Mouse (Mus musculus): ENCODE results near the gene Mgat5.
A peak's percentile ranks its signal among the peaks of the same experiment; 100 is the strongest.

The Mgat5 gene

DNA sequence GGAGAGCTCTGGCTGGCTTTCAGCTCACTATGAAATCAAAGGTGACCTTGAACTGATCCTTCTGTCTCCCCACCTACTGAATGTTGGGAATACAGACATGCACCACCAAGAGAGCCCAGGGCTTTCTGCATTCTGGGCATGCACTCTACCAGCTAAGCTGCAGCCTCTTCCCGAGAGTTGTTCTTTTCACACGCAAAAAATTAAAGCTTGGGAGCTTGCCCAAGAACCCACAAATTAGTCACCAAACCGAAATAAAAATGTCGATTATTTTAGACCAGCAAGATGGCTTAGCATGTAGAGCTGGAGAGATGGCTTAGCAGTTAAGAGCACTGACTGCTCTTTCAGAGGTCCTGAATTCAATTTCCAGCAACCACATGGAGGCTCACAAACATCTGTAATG, 230.0 kb downstream of the Mgat5 start:
- DNase-seq (ENCODE audit: low spot score in 2 of 2) = no peak

DNA sequence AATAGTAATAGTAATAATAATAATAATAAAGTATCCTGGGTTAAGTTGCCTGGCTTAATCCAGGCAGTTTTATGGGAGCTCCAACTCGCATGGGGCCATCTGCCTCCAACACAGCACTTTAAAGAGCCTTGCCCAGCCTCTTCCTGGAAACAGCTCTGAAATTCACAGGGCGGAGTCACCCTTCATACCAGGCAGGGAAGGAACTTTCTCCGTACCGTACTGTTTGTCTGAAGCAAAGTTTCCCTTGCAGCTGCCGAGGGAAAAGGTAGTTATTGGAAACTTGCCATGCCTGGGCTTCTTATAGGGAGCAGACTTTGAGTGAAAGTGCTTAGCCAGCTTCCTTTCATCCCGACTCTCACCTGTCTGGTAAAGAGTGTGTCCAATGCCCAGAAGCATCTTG, 232.3 kb downstream of the Mgat5 start:
- DNase-seq (ENCODE audit: low spot score in 2 of 2) = no peak

DNA sequence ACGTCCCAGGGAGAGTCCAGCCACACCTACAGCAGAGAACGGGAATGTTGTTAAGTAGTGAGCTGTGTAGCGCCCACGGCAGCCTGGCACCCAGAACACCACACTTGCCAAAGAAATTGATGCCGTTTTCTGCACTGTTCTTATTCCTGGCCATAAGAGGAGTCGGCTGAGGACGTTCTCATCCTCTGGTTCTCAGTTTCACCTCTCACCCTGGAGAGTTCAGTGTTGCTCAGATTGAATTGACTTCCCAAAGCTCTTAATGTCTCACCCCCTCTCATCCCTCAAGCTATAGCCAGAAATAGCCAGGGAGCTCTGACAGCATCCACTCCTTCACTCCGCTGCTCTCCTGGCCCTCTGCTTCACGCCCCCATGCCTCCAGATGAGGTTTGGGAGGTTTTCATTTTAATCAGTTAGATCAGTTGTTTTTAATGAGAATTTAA, 234.7 kb downstream of the Mgat5 start:
- DNase-seq (ENCODE audit: low spot score in 2 of 2) = no peak

DNA sequence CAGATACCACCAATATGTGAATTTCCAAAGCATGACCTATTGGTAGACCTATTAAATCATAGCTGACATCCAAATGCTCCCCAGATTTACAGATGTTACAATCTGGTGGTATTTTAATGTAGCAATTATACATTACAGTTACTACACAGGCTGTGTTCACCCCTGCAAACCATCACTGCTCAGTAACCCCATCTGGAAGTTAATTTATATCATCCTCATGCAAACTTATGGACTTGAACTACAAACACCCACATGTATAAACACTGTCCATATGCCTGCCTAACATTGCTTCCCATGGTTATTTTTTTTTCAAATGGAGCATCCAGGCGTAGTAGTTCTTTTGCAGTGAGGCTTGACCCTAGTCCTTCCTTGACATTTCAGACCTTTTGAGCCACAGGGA, 236.2 kb downstream of the Mgat5 start:
- no peak for DNase-seq (ENCODE audit: low spot score in 2 of 2)

DNA sequence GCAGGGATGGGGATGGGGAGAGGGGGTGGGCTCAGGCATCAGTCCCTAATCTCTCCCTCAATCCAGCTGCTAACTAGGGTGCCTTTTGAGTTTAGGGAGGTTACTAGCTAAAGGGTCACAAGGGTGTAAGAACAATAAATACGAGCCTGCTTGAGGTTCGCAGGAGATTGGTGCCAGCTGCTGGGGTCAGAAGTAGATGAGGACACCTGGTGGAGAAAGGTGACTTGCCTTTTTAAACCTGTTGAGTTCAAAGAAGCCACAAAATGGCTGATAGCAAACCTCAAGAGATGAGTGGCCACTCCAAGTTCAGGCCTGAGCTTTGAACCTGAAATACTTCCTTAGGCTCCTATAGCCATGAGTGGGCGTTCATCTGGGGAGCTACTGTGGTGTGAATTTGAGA, 236.9 kb downstream of the Mgat5 start:
- DNase-seq (ENCODE audit: low spot score in 2 of 2) = no peak

DNA sequence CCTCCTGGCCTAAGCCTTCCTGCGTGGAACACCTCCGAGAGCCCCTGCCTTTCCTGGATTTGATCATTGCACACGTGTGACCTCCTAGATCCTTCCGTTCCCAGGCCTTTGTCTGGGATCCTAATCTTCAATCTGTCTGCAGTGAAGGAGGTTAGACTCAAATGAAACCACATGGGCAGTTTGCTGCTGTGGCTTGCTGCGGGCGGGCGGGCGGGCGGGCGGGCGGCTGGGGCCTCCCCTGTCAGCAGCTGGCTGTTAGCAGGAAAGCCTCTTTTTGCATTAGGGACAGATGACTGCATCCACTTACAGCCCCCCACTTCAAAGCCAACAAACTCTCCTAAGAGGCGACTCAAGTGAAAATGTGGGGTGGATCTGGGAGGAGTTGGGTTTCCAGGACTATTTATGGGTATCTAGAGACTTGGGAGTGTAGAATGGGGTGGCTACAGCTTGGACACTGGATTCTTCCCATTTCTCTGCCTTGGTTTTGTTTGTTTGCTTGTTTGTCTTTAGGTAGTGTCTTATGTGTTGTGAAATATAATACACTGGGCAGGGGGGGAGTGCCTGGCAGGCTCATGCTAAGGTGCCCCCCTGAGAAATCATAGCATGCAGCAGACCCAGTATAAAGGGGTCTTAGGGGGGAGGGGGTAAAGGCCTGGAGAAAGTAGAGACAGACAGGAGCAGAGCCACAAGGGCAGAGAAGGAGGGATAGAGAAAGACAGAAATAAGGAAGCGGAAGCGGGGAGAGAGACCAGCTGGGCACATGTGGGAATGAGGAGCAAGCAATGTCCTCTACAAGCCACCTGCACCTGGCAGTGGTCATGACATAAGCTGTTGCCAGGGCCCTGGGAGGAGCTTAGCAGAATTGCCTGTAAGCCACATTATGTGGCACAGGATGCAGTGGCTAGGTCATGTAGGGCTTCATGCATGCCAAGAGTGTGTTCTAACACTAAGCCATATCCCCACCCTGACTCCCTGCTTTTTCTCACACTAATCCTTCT, 238.4 kb downstream of the Mgat5 start:
- DNase-seq (ENCODE audit: low spot score in 2 of 2) = no peak

DNA sequence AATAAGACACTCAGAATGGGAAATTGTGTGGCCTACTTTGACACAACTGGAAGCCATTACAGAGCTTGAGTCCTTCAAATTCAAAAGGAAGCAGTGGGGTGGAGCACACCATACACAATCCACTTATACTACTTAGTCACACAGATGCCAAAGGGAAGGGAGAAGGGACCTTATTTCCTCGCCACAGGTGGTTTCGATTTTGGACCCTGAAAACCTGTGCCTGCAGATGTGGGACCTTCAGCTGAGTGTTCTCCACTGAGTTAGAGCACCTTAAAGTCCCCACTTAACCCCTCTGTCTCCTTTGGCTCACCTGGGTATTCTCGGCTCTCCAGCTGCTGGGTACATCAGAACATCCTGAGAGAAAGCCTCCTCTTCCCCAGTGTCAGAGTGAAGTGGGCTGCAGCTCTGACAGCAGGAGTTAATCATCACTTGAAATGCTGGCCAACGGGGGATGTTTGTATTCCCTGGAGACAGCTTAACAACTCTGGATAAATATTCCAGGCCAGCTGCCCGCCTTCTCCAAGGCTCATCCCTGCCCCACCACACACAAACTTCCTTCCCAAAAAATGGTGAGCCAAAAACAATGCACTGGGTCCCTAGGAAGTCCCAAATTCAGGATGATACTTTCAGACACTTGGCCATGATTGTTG, 240.1 kb downstream of the Mgat5 start:
- DNase-seq (ENCODE audit: low spot score in 2 of 2) = no peak

DNA sequence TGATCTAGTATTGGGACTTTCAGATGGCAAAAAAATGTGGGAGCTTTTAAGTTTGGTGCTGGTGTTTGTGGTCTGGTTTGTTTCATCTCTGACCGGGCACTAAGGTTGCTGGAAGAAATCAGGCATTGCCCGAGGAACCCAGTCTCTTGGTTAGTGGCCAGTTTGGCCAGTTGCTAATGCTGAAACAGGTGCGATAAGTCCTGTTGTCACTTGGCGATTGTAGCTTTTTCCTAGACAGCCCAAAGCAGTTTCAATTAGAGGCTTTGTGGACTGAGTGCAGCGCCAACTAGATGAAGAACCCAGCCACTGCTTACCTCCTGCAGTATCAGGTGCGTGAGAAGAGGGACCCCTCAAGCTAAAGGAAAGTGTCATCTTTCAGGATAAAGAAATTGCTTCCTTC, 248.6 kb downstream of the Mgat5 start:
- DNase-seq (ENCODE audit: low spot score in 2 of 2) = no peak

DNA sequence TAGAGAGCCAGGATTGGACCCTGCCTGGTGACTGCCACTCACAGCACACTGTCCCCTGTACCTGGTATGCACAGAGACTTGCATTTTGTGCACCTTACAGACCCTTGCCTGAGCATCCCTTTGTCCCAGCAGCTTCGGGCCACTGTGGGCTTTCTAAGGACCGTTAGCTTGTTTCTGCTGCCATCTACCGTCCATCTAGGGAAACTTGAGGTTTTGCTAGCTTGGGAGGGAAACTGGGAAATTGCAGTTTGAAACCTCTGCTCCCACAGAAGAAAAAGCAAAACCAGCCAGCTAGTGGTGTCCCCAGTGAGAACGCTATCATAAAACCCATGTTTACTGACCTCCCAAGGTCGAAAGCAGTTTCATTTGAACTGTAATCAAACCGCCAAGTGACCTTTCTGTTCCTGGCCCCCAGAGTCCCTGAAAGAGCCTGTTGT, 254.2 kb downstream of the Mgat5 start:
- DNase-seq (ENCODE audit: low spot score in 2 of 2) = peak; percentile 16 to 47

DNA sequence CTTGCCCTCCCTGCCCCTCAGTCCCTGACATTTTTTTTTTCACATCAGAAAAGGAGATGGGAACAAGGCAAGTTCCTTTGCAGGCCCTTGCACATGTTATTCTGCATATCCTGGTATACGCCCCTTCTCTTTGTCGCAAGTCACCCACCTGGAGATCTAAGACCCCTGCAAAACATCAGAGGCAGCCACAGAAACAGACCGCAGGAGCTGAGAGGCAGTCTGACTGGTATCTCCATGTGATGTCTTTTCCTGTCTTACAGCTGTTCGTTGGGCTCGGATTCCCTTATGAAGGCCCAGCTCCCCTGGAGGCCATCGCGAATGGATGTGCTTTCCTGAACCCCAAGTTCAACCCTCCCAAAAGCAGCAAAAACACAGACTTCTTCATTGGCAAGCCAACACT, 254.8 kb downstream of the Mgat5 start:
- no peak for DNase-seq (ENCODE audit: low spot score in 2 of 2)

DNA sequence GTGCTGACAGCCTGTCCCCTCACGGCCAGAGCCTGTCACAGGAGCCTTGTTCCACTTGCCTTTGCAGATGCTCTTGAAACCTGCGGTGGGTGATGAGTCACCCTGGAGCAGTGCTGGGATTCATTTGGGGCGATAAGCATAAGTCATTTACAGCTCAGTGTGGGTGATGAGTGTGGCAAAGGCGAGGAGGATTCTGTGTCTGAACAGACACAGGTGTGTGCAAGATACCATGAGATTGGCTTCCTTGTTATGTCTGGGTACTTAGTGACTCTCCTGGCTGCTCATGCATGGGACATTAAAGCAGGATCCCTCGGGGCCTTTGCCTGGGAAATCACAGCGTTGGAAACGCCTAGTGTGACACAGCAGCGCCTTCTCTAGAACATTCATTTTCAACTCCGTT, 256.2 kb downstream of the Mgat5 start:
- no peak for DNase-seq (ENCODE audit: low spot score in 2 of 2)

DNA sequence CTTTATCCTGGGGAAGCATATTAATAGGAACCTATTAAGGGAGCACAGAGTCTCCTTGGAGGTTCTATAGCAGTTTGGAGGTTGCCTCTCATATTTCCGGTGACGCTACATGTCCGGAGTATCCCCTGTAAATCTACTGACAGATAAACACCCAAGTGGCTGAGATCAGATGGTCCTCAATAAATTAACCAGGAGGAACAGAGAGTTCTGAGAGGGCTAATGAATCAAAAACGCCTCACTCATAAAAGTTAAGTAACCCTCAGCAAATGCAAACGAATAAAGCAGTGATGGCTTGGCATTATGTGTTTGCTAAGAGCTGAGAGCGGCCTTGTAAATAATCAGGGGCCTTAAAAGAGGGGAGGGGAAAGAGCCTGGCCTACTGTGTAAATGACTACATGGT, 259.2 kb downstream of the Mgat5 start:
- no peak for DNase-seq (ENCODE audit: low spot score in 2 of 2)

DNA sequence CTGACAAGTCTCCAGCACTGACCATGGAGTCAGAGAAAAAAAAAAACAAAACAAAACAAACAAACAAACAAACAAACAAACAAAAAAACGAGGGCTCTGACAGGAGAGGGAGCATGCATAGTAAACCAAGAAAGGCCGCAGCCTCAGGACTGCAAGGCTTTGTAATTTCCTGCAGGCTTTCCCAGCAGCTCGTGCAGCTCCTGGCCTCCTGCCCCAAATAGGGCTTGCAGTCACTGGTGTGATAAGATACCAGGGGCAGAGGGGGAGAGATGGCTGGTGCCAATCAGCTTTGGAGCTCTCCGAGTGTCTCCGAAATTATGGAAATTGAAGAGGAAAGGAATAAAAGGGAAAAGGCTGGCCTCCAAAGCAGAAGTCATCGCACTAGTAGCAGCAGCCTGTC, 260.5 kb downstream of the Mgat5 start:
- no peak for DNase-seq (ENCODE audit: low spot score in 2 of 2)

DNA sequence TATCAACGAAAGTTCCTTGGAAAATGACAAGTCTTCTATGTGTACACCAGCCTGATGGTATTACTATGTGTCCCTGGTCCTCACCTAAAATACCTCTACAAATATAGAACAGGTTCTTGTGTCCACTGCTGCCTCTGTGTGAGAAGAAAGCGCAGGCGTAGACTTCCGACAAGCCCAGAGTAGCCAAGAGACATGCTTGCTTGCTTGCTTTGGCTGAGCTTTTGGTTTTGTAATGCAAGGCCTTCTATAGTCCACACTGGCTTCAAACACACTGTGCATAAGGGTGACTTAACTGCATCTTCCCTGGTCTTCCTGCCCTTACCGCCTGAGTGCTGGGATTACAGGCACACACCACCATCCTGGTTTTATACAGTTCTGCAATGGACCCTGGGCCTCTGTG, 262.4 kb downstream of the Mgat5 start:
- DNase-seq (ENCODE audit: low spot score in 2 of 2) = no peak

DNA sequence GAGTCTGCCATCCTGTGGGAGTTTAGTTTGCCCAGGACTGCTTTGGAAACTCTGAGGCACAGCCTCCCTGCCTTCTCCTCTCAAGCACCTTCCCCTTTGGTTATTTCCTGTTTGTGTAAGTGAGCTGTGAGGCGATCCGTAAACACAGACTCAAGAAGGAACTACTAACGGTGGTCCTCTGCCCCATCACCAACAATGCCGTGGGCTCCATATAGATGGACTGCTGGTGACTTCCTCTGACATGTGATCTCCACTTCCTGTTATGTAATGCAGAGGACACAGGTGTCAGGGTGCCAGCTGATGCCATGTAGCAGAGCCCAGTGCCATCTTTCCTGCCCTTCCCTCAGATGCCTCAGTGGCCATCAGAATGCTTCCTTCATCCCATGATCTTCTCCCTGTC, 265.4 kb downstream of the Mgat5 start:
- DNase-seq (ENCODE audit: low spot score in 2 of 2) = peak; percentile 12 to 14

DNA sequence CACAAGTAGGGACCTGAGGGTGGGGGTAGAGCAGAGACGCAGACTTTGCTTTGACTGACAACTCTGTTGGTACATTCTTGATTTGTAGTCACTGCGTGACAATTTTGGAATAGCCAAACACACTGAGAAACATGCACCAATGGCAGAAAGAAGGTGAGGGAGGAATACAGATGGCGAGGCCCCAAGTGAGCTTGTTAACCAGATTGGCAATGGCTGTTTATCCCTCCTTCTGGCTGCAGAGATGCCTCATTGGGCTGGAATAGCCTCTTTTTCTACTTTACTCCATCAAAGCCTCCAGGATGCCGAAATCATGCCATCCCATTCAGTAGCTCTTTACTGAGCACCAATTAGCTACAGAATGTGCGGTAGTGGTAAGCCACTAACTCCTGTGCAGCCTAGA, 270.9 kb downstream of the Mgat5 start:
- no peak for DNase-seq (ENCODE audit: low spot score in 2 of 2)

DNA sequence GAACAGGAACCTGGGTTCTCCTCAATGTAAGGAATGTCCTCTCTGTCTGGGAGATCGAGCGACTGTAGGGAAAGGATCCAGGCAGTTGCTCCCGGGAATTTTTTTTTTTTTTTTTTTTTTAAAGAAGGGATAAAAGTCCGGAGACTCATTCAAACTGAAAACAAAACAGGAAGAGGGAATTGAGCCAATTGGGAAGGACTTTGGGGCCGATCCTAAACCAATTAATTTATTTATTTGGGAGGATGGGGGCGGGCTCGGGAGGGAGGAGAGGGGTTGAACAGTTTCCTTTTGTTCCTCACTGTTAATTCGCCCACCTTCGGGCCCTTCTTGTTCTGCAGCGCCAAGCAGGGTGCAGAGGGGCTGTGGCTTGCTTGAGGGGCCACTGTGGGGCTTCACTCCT, 278.1 kb downstream of the Mgat5 start:
- DNase-seq (ENCODE audit: low spot score in 2 of 2) = no peak

DNA sequence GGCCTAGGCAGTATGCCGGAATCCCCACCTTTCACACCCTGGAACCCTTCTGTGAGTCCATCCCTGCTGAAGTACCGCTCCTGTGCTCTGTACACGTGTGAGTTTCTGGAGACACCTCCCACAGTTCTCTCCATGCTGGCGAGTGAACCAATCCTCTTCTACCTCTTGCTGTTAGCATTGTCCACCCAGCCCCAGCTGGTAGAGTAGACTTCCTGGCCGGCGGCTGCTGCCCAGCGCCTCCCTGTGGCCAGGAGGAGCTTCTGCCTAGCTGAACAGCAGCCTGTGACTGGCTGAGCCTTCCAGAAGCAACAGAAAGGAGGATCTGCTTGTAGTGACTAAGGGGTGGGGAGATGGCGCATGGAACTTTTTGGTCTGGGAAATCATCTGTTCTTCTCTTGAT, 279.4 kb downstream of the Mgat5 start:
- DNase-seq (ENCODE audit: low spot score in 2 of 2) = no peak

DNA sequence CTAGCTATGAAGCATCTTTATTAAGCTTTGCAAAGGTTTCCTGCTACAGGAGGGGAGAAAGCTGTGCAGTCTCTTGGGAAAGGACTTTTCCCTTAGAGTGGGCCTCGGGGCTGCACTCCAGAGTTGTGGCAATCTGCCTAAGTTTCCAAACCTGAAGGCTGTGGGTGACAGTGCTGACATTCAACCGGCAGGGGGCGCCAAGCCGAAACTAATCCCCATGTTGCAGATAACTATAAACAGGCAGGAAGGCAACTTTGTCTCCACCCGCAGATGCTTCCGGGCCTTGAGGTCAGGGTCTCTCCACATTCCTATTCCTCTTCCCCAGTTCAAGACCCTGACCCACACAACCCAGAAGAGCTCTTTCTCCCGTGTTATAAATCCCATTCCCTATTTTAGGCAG, 280.0 kb downstream of the Mgat5 start:
- peak; percentile 38 to 52 for DNase-seq (ENCODE audit: low spot score in 2 of 2)

DNA sequence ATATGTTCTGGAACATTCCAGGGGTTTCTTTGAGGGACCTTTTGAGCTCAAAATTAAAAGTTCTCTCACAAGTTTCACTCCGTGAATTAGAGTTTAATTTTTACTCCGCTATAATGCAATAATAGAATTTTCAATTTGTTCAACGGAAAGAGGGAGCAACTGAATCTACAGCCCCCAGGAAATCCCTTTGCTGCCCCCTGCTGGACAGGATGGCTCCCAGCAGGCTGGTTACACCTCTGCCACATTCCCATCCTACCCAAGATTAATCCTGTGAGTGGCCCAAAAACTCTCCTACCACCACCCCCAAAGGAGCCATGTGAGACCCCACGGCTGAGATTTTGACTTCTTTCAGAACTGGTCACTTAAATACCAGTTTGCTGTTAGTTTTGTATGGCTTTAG, 282.3 kb downstream of the Mgat5 start:
- DNase-seq (ENCODE audit: low spot score in 2 of 2) = peak in 1 of 2 experiments; percentile 32

DNA sequence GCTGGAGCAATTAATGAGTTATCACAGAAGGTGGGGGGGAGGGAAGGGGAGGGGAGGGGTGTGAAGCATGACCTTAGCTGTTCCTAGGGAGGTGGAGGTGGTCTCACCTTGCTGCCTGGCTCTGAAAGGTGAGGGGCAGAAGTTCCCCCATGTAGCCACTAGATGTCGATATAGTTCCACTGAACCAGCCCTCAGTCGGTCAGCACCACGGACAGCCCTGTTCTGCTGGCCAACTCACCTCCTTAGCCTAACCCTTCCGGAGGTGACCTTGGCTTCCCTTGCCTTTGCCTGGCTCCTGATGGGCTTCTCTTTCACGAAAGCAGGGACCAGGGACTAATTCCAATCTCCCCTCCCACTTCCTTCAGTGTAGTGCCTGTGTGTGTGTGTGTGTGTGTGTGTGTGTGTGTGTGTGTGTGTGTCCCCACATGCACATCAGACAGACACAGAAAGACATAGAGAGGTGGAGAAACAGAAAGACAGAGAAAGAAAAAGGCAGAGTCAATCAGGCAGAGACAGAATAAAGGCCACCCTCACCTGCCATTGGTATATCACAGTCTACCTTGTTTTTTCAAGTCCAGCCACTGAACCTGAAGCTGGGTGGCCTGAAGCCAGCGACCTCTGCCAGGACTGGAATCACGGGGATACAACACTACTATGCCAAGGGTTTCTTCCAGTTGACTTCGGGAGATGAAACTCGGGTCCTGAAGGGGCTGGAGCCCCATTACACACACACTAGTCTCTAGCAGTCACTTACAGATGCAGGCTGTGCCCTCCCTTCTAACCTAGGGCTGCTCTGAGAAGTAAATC, 292.1 kb downstream of the Mgat5 start:
- DNase-seq (ENCODE audit: low spot score in 2 of 2) = no peak

DNA sequence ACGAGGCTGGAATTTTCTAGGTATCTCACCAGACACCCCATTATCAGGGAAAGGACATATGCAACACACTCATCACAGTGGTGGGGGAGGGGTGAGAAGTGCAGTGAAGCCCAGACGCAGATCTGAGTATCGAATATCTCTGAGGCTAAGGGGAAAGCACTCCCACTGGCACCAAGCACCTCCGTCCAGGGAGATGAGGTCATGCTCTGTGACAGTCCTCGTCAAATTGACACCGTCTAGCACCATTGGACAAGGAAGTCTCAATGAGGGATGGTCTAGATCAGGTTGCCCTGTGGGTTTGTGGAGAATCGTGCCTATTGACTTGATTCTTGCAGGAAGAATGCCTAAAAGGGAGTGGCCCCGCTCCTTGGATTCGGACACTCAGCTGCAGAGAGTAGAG, 293.9 kb downstream of the Mgat5 start:
- DNase-seq (ENCODE audit: low spot score in 2 of 2) = no peak
